Mouse (Mus musculus) gastrocnemius, postnatal 36 days (tissue): Measurements from ENCODE around the gene Zmym2. TPM values are rescaled to one million over a fixed set of nuclear protein-coding genes. Genes with fewer than 3 reads are reported as not detected.
"Not testable (repeated sequence)": the region's sequence is repeated elsewhere in the genome, so short reads cannot be mapped to it uniquely, and the experiment has no call there.

Source experiments
- DNase-seq, 2 experiments: peaks; one replicate each; pipeline ENCODE4 v3.0.0; 2022
- intact Hi-C: fragments of 180-260 bp; cut with DNase I; formaldehyde crosslinking; loops from one replicate; pipeline ENCODE4 v1.15.1; 2025
- long read RNA-seq, 2 experiments: library from polyadenylated mRNA; stranded (forward); transcript quantifications; one replicate each; pipeline ENCODE4 v2.0.0; 2021
- total RNA-seq, 2 experiments: library from RNA; stranded (reverse); gene quantifications; 2 replicates each; pipeline ENCODE4 v1.2.3; 2021

Zmym2 gene
- 10 to 100 TPM; 30.5 to 34.2 TPM for total RNA-seq
- long read RNA-seq, experiment 1, partial matches to known transcripts: 1 of 4 reads
- long read RNA-seq, experiment 1, other reads (novel, unspliced or antisense): 3 of 4 reads
- long read RNA-seq, experiment 2, partial matches to known transcripts: 3 of 6 reads
- long read RNA-seq, experiment 2, other reads (novel, unspliced or antisense): 3 of 6 reads

DNA sequence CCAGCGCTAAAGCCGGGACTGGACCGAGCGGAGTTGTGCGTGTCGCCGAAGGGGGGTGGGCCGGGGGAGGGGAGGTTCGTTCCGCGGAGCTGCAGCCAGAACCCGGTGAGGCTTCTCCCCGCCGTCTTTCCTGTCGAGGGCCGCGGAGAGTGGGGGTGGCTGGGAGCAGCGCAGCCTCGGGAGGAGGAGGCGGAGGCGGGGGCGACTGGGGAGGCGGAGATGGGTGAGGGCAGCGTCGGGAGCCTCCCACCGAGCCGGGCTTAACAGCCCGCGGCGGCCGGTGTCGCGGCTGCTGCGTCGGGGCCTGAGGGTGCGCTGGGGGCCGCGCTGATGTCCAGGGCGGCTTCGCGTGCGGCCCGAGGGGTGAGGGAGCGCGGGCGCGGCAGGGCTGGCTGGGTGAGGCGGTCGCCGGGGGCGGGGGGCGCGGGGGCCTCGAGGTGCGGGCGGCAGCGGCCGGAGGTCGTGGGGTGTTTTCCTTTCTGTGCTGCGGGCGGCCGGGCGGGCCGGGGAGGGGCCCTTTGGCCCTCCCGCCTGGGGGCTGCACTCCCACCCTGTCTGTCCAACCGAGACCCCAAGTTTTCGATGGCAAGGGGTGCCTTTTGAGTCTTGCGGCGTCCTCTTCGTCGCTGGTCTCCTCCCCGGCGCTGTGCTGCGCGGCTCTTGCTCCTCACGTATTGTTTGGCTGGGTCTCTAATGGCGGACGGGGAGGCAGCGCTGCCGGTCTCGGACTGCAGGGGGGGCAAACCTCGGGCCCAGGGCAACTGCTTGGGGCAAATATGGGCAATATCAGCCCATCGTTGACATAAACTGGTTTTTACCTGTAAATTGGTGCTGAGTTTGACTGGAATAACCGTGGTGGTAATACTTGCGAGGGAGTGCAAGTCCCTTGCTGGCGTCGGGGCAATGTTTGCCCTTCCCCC is at the start of gene Zmym2:
TSS of gene Zmym2 (plus strand) at position 60 of the 920 bp plus-strand sequence.
- peak; percentile 55 to 70 for DNase-seq
- intact Hi-C loops: not testable (repeated sequence)

GRCm38 (mm10) chr14:56844033-56844432 is 42.4 kb upstream of the Zmym2 start:
- DNase-seq: no peak
- intact Hi-C loops: no loop called here

DNA sequence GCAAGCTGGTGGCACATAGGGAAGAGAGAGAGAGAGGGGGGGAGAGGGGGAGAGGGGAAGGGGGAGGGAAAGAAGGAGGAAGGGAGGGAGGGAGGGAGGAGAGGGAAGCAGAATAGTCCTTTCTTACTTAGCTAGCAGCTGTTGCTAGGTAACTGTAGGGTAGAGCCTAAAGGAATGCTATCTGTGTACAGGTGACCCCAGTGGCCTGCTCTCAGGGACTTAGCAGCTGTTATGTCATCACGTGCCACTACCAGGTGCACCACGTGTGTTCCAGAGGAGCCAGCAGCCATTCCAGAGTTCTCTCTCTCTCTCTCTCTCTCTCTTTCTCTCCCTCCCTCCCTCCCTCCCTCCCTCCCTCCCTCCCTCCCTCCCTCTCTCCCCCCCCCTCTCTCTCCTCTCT is 41.9 kb upstream of the Zmym2 start:
- no peak for DNase-seq
- intact Hi-C loops: no loop called here

DNA sequence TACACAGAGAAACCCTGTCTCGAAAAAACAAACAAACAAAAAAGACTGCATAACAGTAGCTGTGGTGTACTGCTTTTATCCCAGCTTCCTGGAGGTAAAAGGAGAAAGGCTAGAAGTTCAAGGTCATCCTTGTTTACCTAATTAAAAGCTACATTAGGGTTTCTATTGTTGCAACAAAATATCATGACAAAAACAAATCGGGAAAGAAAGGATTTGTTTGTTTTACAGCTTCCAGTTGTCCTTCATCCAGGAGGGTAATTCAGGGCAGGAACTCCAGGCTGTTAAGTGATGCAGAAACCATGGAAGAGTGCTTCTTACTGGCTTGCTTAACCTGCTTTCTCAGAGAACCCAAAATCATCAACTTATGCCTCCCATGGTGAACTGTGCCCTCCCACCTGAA is 38.1 kb upstream of the Zmym2 start:
- intact Hi-C loops: no loop called here
- no peak for DNase-seq

- intact Hi-C loops: no loop called here
Measured at GRCm38 (mm10) chr14:56849681-56850080, 36.8 kb upstream of the Zmym2 start.

DNA sequence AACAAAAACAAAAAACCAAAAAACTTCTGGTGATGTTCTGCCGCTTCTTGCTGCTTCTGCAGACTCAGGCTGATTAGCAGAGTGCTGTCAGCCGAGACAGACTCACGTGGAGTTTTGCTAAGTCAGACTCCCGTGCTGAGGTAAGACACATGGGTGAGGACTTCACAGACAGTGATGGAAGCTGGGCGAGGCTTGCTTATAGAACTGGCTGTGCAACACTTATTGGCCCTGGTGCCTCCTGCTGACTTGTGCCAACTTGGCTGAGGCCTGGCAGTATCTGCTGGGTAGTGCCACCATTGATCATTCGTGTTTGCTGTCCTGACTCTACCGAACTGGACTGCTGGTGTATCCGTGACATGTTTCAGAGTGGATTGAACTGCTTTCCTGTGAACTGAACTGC is 22.4 kb upstream of the Zmym2 start:
- DNase-seq: no peak
- intact Hi-C loops: no loop called here

More at GRCm38 (mm10) chr14:56849681-56850080, 36.8 kb upstream of the Zmym2 start:
- DNase-seq: no peak

- DNase-seq: no peak
- intact Hi-C loops: loop anchor here (5.0 kb wide), 1 partner anchor 1843 kb away; no protein-coding TSS in a partner anchor
Measured at GRCm38 (mm10) chr14:56864641-56865040, 21.8 kb upstream of the Zmym2 start.

- intact Hi-C loops: loop anchor here (5.0 kb wide), 1 partner anchor 1842 kb away; no protein-coding TSS in a partner anchor
- not testable (repeated sequence) for DNase-seq
Measured at GRCm38 (mm10) chr14:56865112-56865511, 21.3 kb upstream of the Zmym2 start.

DNA sequence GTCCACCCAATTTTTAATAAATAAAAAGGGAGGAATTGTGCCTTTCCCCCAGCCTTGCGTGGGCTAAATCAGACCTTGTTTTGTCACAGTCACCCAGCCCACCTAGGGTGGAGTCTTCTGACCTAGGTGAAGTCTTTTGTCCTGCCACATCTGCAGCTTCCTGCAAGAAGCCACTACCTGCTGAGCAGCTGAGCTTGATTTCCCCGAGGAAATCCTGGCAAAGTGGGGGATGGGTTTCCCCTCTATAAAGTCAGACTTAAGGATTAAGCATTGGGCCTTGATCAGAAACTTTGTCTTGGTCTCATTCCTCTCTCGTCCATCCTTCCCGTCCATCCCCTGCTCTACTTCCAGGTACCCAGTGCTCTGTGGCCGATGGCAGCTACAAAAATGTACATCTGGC is 12.9 kb upstream of the Zmym2 start:
- intact Hi-C loops: no loop called here

GRCm38 (mm10) chr14:56875586-56876159 is 10.8 kb upstream of the Zmym2 start:
- intact Hi-C loops: no loop called here
- DNase-seq: no peak

More for the DNA sequence above, 12.9 kb upstream of the Zmym2 start:
- DNase-seq: no peak

- intact Hi-C loops: loop anchor here (5.0 kb wide), 2 partner anchors 49 to 64 kb away; no protein-coding TSS in a partner anchor
- no peak for DNase-seq
Measured at GRCm38 (mm10) chr14:56881271-56881670, 5.2 kb upstream of the Zmym2 start.

GRCm38 (mm10) chr14:56883431-56883830 is 3.0 kb upstream of the Zmym2 start:
- DNase-seq: no peak
- intact Hi-C loops: loop anchor here (5.0 kb wide), 2 partner anchors 51 to 66 kb away; no protein-coding TSS in a partner anchor

DNA sequence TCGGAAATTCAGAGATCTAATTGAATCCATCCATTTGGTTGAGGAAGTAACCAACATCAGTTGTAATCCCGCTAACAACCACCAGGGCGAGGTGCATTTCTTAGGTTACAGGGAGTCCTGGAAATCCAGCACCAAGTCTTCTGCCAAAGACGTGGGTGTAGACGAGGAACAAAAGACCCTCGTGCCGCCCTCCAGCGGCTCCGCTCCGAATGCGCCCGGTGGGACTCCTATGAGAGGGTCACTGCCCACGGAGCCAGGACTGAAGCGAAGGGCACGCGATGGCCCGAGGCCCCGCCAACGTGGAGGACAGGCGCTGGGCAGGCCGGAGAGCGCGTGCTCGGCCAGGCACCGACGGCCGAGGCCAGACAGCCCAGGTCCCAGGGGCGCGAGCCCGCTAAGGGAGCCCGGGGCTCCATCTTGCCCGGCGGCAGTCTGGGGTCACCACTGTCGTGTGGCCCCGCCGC is 1.1 kb upstream of the Zmym2 start:
- intact Hi-C loops: no loop called here
- peak; percentile 75 to 76 for DNase-seq

- intact Hi-C loops: not testable (repeated sequence)
- peak; percentile 79 to 87 for DNase-seq
Measured at GRCm38 (mm10) chr14:56885986-56886593, 363 bp upstream of the Zmym2 start.

GRCm38 (mm10) chr14:56887514-56887880 is 1.0 kb downstream of the Zmym2 start:
- intact Hi-C loops: no loop called here
- no peak for DNase-seq

GRCm38 (mm10) chr14:56887887-56888286 is 1.4 kb downstream of the Zmym2 start:
- intact Hi-C loops: no loop called here
- DNase-seq: peak; percentile 28 to 31

GRCm38 (mm10) chr14:56888416-56888815 is 2.0 kb downstream of the Zmym2 start:
- no peak for DNase-seq
- intact Hi-C loops: no loop called here

DNA sequence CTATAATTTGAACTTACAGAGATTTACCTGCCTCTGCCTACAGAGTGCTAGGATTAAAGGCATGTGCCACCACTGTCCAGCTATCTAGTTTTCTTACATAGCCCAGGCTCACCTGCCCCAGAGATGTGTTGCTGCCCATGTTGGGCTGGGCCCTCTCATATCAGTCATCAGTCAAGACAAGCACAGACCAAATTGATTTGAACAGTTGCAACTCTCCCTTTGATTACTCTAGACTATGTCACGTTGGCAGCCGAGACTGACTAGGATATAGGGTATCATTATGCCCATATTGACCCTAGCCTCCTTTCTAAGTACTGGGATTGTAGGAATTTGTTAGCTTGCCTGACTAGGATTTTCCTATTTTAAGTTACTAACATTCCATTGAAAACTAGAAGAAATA is 8.0 kb downstream of the Zmym2 start:
- intact Hi-C loops: no loop called here
- no peak for DNase-seq

DNA sequence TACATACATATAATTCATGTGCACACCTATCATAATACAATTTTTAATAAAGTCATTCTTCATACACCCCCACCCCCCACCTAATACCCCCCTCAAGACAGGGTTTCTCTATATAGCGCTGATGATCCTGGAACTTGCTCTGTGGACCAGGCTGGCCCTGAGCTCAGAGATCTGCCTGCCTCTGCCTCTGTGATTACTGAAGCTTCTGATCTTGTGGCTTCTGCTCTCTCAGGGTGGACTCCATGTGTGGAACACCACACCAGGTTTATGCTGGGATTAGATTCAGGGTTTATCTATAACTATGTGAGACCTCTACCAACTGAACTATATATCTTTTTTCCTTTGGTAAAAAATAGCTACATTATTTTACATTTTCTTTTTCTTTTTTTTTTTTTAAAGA is 10.1 kb downstream of the Zmym2 start:
- intact Hi-C loops: no loop called here
- no peak for DNase-seq

- intact Hi-C loops: no loop called here
- no peak for DNase-seq
Measured at GRCm38 (mm10) chr14:56897475-56897874, 11.0 kb downstream of the Zmym2 start.

DNA sequence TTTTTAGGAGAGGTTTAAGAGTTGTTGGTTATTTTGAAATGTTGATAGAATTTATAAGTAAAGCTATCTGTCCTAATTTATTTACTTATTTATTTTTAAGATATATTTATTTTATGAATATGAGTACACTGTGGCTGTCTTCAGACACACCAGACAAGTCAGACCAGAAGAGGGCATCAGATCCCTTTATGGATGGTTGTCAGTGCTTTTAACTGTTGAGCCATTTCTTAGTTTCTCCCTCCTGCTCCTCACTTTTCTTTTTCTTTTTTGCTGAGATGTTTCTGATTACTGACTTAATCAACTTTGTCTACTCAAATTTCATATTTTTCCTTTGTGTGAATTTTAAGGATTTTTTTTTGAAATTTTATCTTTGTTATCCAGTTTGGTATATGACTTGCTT is 13.2 kb downstream of the Zmym2 start:
- no peak for DNase-seq
- intact Hi-C loops: no loop called here
